Comparison of ENCODE assay signal across 8 mouse cellular contexts in the genomic region with DNA sequence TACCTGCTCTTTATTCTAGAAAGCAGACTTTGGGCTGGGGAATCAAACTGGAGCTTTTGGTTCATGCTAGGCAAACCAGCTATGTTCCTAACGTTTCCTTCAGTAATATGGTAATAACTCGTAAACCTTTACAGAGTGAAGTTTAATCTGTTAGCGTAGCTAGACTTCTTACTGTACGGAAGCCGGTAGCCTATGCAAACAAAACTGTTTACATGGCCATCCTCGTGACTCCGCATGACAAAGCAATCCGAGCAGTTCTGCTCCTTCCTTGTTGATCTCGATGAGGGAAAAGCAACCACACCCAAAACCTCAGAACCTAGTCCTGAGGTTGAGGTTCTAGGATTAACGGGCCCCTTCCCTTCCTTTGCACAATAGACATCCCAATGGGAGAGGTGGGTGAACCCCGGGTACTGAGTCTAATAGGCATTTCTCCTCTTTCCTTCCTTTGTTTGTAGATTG. TPM values are rescaled to one million over a fixed set of nuclear protein-coding genes. Genes with fewer than 3 reads are reported as not detected.
A peak's percentile ranks its signal among the peaks of the same experiment; 100 is the strongest.
DNase-seq lines count a peak whose midpoint lies in the region; ATAC-seq lines count a peak whose summit lies in the region.

No protein-coding gene starts in this region.

- H3K4me1 ChIP-seq in lung, embryonic 15.5 days, result peaks cover 30% of the 10 kb centered on the region

- H3K9ac ChIP-seq in lung, embryonic 15.5 days, result peak overlapping the region; percentile 90

- peak overlapping the region; percentile 81 for H3K4me2 ChIP-seq in lung, embryonic 15.5 days

- H3K36me3 ChIP-seq in lung, embryonic 15.5 days, result peaks cover 22% of the 10 kb centered on the region

- under 1% methylated on average over 11 of the region's 11 CpGs for WGBS in lung, embryonic 15.5 days

- ATAC-seq in erythroid progenitor cell, adult 5-6 weeks (replicated peaks; ENCODE audit: low FRiP score, poor library complexity, severe bottlenecking), result peak; percentile 76
- ATAC-seq in lung, embryonic 15.5 days (ENCODE audit: borderline replicate concordance, extremely low read depth, low FRiP score, low TSS enrichment), result peak; percentile 24

- H3K27me3 ChIP-seq in lung, embryonic 15.5 days, result no peaks in the 10 kb centered on the region

- DNase-seq in ES-CJ7 (ENCODE audit: low read depth, low spot score), result peak; percentile 93
- DNase-seq in brain, adult 2 months (ENCODE audit: low read depth, low spot score), result peak; percentile 87
- DNase-seq in heart, postnatal 4 days, result peak; percentile 57
- DNase-seq in layer of hippocampus, adult 8-10 months (ENCODE audit: low spot score in 2 of 2), result peak; percentile 42 to 51
- peak; percentile 36 for DNase-seq in ovary, adult 18-20 months (ENCODE audit: low spot score)
- peak; percentile 77 for DNase-seq in urinary bladder, postnatal 14 days (ENCODE audit: low spot score)

- H3K27ac ChIP-seq in lung, embryonic 15.5 days, result peak overlapping the region; percentile 98

- peak overlapping the region; percentile 68 for H3K4me3 ChIP-seq in lung, embryonic 15.5 days

- no peaks in the 10 kb centered on the region for H3K9me3 ChIP-seq in lung, embryonic 15.5 days

RNA-seq across cellular contexts. Expression of gene Ubb, which starts 0.7 kb away (rescaled TPM):
- total RNA-seq in erythroid progenitor cell, adult 5-6 weeks (2015; ENCODE audit: low replicate concordance), result 699 and 746 TPM in 2 replicates
- 465 and 536 TPM in 2 replicates for total RNA-seq in erythroid progenitor cell, adult 5-6 weeks (2017; ENCODE audit: low replicate concordance)
- total RNA-seq in heart, postnatal 4 days (2021), result 100 to 1,000 TPM; 828 to 847 TPM
- 1,000 to 10,000 TPM; 1,746 to 1,909 (median 1,854) TPM for total RNA-seq in layer of hippocampus, adult 8-10 months (2022)
- 3,157 and 3,186 TPM in 2 replicates for polyA plus RNA-seq in lung, embryonic 15.5 days (2015; fragmentation: Nextera tagmentation; extraction: Ambion mirVana)

RNA-seq across cellular contexts. Expression of gene Cenpv, which starts 11.2 kb away (rescaled TPM):
- 12.6 and 55.9 TPM in 2 replicates for total RNA-seq in erythroid progenitor cell, adult 5-6 weeks (2015; ENCODE audit: low replicate concordance)
- 18.4 and 28.8 TPM in 2 replicates for total RNA-seq in erythroid progenitor cell, adult 5-6 weeks (2017; ENCODE audit: low replicate concordance)
- 10 to 100 TPM; 23.8 to 25.7 TPM for total RNA-seq in heart, postnatal 4 days (2021)
- 10 to 100 TPM; 32.1 to 40.8 (median 39.0) TPM for total RNA-seq in layer of hippocampus, adult 8-10 months (2022)
- 13.7 and 14.1 TPM in 2 replicates for polyA plus RNA-seq in lung, embryonic 15.5 days (2015; fragmentation: Nextera tagmentation; extraction: Ambion mirVana)

RNA-seq across cellular contexts. Expression of gene Trpv2, which starts 24.0 kb away (rescaled TPM):
- 7.6 and 18.9 TPM in 2 replicates for total RNA-seq in erythroid progenitor cell, adult 5-6 weeks (2015; ENCODE audit: low replicate concordance)
- 7.0 and 7.8 TPM in 2 replicates for total RNA-seq in erythroid progenitor cell, adult 5-6 weeks (2017; ENCODE audit: low replicate concordance)
- total RNA-seq in heart, postnatal 4 days (2021), result 1 to 10 TPM; 3.0 to 3.2 TPM
- 10 to 100 TPM; 14.5 to 15.9 (median 15.1) TPM for total RNA-seq in layer of hippocampus, adult 8-10 months (2022)
- polyA plus RNA-seq in lung, embryonic 15.5 days (2015; fragmentation: Nextera tagmentation; extraction: Ambion mirVana), result 4.6 and 5.5 TPM in 2 replicates

Comparison
In these comparisons a context has a peak if more than half of its experiments do, and no peak if none do; other contexts are left out.
1. Peak in every context shown above with its lines: DNase-seq, ATAC-seq, H3K4me3 ChIP-seq and H3K27ac ChIP-seq.
2. DNase-seq: peak in every context shown above with its lines; median percentile 93 in ES-CJ7; 87 in brain, adult 2 months; 77 in urinary bladder, postnatal 14 days; 57 in heart, postnatal 4 days; 46 in layer of hippocampus, adult 8-10 months; 36 in ovary, adult 18-20 months.